Mouse (Mus musculus): ENCODE measurements around the gene Sphk2.

DNA sequence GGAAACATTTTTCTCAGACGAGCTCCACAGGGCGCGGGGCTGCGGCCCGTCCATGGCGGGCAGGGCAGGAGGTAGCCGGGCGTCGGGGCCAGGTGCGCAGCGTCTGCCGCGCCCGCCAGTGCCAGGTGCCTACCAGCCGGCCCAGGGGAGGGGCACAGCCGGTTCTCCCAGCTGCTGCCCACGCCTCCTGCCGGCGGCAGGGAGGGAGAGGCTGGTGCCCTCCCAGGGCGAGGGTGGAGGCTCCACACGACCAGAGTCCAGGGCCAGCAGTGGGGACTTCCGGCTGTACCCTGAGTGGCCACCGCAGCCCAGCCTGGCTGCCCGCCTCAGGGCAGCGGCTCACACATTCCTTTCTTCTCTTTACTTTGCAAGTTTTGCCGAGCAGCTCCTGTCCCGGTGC, 41.6 kb upstream of the Sphk2 start:
- no peak for TF ChIP-seq CTCF (IDR thresholded peaks at IDR 0.05; ENCODE audit: control insufficient read depth, insufficient read depth, insufficient read length)
- no peak for TF ChIP-seq CEBPB (IDR thresholded peaks at IDR 0.05; ENCODE audit: low read depth)
